In the genomic region with DNA sequence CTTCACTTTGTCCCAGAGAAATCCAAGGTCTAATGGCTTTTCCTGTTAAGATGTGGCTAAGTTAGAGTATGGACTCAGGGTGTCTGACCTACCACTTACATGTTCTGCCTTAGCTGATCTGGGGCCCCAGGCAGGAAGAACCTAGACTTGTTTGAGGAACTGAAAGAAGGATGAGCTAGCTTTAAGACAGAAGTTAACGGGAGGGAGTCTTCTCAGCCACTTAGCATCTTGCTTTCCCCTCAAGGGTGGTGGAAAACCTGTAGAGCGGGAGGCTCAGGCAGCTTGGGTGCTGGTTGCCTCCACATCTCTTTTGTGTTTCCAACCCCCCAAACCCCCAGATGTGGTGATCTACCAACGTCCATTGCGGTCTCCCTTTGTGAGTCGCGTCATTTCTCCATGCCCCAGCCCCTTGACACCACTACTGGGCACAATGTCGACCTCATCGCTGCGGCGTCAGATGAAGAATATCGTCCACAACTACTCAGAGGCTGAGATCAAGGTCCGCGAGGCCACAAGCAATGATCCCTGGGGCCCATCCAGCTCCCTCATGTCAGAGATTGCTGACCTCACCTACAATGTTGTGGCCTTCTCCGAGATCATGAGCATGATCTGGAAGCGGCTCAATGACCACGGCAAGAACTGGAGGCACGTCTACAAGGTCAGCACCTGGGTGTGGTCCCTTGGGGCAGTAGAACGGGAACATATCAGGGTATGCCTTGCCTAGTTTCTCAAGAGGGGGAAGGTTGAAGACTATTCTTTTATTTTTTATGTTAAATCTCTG, we compare ENCODE assay signal across 14 mouse cellular contexts. TPM values are rescaled to one million over a fixed set of nuclear protein-coding genes. Genes with fewer than 3 reads are reported as not detected.
A peak's percentile ranks its signal among the peaks of the same experiment; 100 is the strongest.
DNase-seq lines count a peak whose midpoint lies in the region; ATAC-seq and TF ChIP-seq lines count a peak whose summit lies in the region.
"Had no signal": no experiment of that assay in that cellular context is flagged by ENCODE, and none has a peak within 500 bp of the region (broad histone marks: within the 10 kb centered on the region; RNA-seq: fewer than 3 reads in every experiment).

No protein-coding gene starts in this region.

- peak; percentile 86 for DNase-seq in kidney, adult 2 months
- DNase-seq in G1E (ENCODE audit: low spot score), result no peak
- no peak for DNase-seq in retina, embryonic 14.5 days (ENCODE audit: low spot score)
- no peak for DNase-seq in hindbrain, embryonic 14.5 days (ENCODE audit: low spot score)
- DNase-seq: cerebellum, adult 11 months had no signal

- H3K4me2 ChIP-seq in kidney, embryonic 16.5 days (replicated peaks; ENCODE audit: low read depth, low read length), result no peak overlapping the region
- H3K4me2 ChIP-seq in intestine, postnatal 0 days (replicated peaks; ENCODE audit: low read depth), result peak overlapping the region; percentile 39
- H3K4me2 ChIP-seq in hindbrain, embryonic 14.5 days (replicated peaks), result no peak overlapping the region
- H3K4me2 ChIP-seq: embryonic facial prominence, embryonic 13.5 days; heart, embryonic 11.5 days; midbrain, embryonic 15.5 days had no signal

- H3K9ac ChIP-seq in kidney, embryonic 16.5 days (replicated peaks; ENCODE audit: low read length), result no peak overlapping the region
- H3K9ac ChIP-seq in intestine, postnatal 0 days (ENCODE audit: low read depth, low read length), result 0 out of 2 replicates have a peak overlapping the region, but pooled peaks have one; percentile 13
- no peak overlapping the region for H3K9ac ChIP-seq in hindbrain, embryonic 14.5 days
- H3K9ac ChIP-seq: embryonic facial prominence, embryonic 13.5 days; midbrain, embryonic 15.5 days had no signal

- H3K27ac ChIP-seq in kidney, adult 2 months (ENCODE audit: insufficient read depth, low read depth, low read length), result no peak overlapping the region
- no peak overlapping the region for H3K27ac ChIP-seq in kidney, embryonic 16.5 days (ENCODE audit: low read length)
- H3K27ac ChIP-seq in intestine, postnatal 0 days (ENCODE audit: low read depth, low read length), result peak overlapping the region; percentile 99
- H3K27ac ChIP-seq in hindbrain, embryonic 14.5 days, result no peak overlapping the region
- H3K27ac ChIP-seq: embryonic facial prominence, embryonic 13.5 days; midbrain, embryonic 15.5 days had no signal

- H3K4me3 ChIP-seq in kidney, adult 2 months (ENCODE audit: insufficient read depth, low read depth, low read length), result no peak overlapping the region
- no peak overlapping the region for H3K4me3 ChIP-seq in kidney, embryonic 16.5 days (ENCODE audit: low read length)
- peak overlapping the region; percentile 52; the same call in 1 of the 2 replicates for H3K4me3 ChIP-seq in G1E (ENCODE audit: low read depth, low read length)
- no peak overlapping the region for H3K4me3 ChIP-seq in intestine, postnatal 0 days (ENCODE audit: low read depth, low read length)
- H3K4me3 ChIP-seq in hindbrain, embryonic 14.5 days (replicated peaks; ENCODE audit: low read length), result no peak overlapping the region
- H3K4me3 ChIP-seq: embryonic facial prominence, embryonic 13.5 days; midbrain, embryonic 15.5 days had no signal

- H3K9me3 ChIP-seq in kidney, embryonic 16.5 days (ENCODE audit: low read length), result no peaks in the 10 kb centered on the region
- no peaks in the 10 kb centered on the region for H3K9me3 ChIP-seq in G1E (replicated peaks)
- H3K9me3 ChIP-seq in intestine, postnatal 0 days (ENCODE audit: control insufficient read depth), result no peaks in the 10 kb centered on the region
- no peaks in the 10 kb centered on the region for H3K9me3 ChIP-seq in hindbrain, embryonic 14.5 days (ENCODE audit: control insufficient read depth, low read length)
- H3K9me3 ChIP-seq: embryonic facial prominence, embryonic 13.5 days; midbrain, embryonic 15.5 days had no signal

- no peak for ATAC-seq in kidney, embryonic 16.5 days (ENCODE audit: low FRiP score, low TSS enrichment)
- ATAC-seq in G1E (ENCODE audit: extremely low read depth, insufficient number of reproducible peaks, low FRiP score, poor library complexity, severe bottlenecking), result no peak
- ATAC-seq in intestine, postnatal 0 days, result peak; percentile 58
- peak; percentile 16 for ATAC-seq in megakaryocyte progenitor cell, adult 5-6 weeks (replicated peaks; ENCODE audit: poor library complexity)
- ATAC-seq in hindbrain, embryonic 14.5 days (ENCODE audit: low FRiP score), result no peak
- ATAC-seq: activated CD4-positive, CD25-positive, alpha-beta regulatory T cell, adult 4 months; midbrain, embryonic 15.5 days had no signal

- no peak for TF ChIP-seq CTCF in kidney, adult 2 months (conservative IDR thresholded peaks at IDR 0.05; ENCODE audit: insufficient read depth, insufficient read length, low read depth, low read length)
- TF ChIP-seq CTCF in G1E (IDR thresholded peaks at IDR 0.05; ENCODE audit: low read depth, low read length), result no peak
- no peak for TF ChIP-seq CTCF in intestine, postnatal 0 days (IDR thresholded peaks at IDR 0.05; ENCODE audit: low read depth)

- H3K4me1 ChIP-seq in kidney, adult 2 months (ENCODE audit: control insufficient read depth, insufficient read depth, low read length), result peaks cover 25% of the 10 kb centered on the region
- H3K4me1 ChIP-seq in kidney, embryonic 16.5 days (ENCODE audit: insufficient read depth, low read length), result peaks cover 13% of the 10 kb centered on the region
- peaks cover 65% of the 10 kb centered on the region for H3K4me1 ChIP-seq in G1E (ENCODE audit: insufficient read depth, low read depth, low read length)
- peaks cover 5% of the 10 kb centered on the region; the same call in 1 of the 2 replicates for H3K4me1 ChIP-seq in intestine, postnatal 0 days (replicated peaks; ENCODE audit: control insufficient read depth, insufficient read depth, low read length)
- peaks cover 15% of the 10 kb centered on the region for H3K4me1 ChIP-seq in hindbrain, embryonic 14.5 days (replicated peaks; ENCODE audit: control insufficient read depth, insufficient read depth, low read length)

- 56% methylated on average over 18 of the region's 18 CpGs for WGBS in kidney, adult 2 months
- 88% methylated on average over 18 of the region's 18 CpGs for WGBS in kidney, embryonic 16.5 days
- 63% methylated on average over 18 of the region's 18 CpGs for WGBS in intestine, postnatal 0 days
- WGBS in hindbrain, embryonic 14.5 days, result 94% methylated on average over 18 of the region's 18 CpGs

- no peaks in the 10 kb centered on the region for H3K36me3 ChIP-seq in kidney, adult 2 months (ENCODE audit: control insufficient read depth, insufficient read depth, low read length)
- H3K36me3 ChIP-seq in kidney, embryonic 16.5 days (ENCODE audit: insufficient read depth, low read length), result peaks cover 29% of the 10 kb centered on the region
- peaks cover 71% of the 10 kb centered on the region for H3K36me3 ChIP-seq in G1E (replicated peaks)
- H3K36me3 ChIP-seq in intestine, postnatal 0 days (ENCODE audit: control insufficient read depth, insufficient read depth), result peaks cover 12% of the 10 kb centered on the region
- H3K36me3 ChIP-seq in hindbrain, embryonic 14.5 days (replicated peaks; ENCODE audit: control insufficient read depth, insufficient read depth), result peaks cover 32% of the 10 kb centered on the region

- no peak for TF ChIP-seq POLR2A in kidney, adult 2 months (IDR thresholded peaks at IDR 0.05; ENCODE audit: low read depth, low read length)

- no peaks in the 10 kb centered on the region for H3K27me3 ChIP-seq in kidney, adult 2 months (replicated peaks; ENCODE audit: control insufficient read depth, insufficient read depth, low read length)
- H3K27me3 ChIP-seq in kidney, embryonic 16.5 days (ENCODE audit: insufficient read depth, low read length), result no peaks in the 10 kb centered on the region
- H3K27me3 ChIP-seq in G1E (ENCODE audit: insufficient read depth, low read length), result no peaks in the 10 kb centered on the region
- H3K27me3 ChIP-seq in intestine, postnatal 0 days (replicated peaks; ENCODE audit: control insufficient read depth, insufficient read depth, low read length), result no peaks in the 10 kb centered on the region
- no peaks in the 10 kb centered on the region for H3K27me3 ChIP-seq in hindbrain, embryonic 14.5 days (ENCODE audit: control insufficient read depth, insufficient read depth, low read length)
- H3K27me3 ChIP-seq: embryonic facial prominence, embryonic 13.5 days; midbrain, embryonic 15.5 days had no signal

RNA-seq across cellular contexts. Expression of a gene that starts 3.5 kb away (rescaled TPM):
- polyA plus RNA-seq in kidney, adult 2 months (2012; rRNA removed), result 243 and 262 TPM in 2 replicates
- polyA plus RNA-seq in kidney, embryonic 16.5 days (2015; fragmentation: Nextera tagmentation; extraction: Ambion mirVana), result 64.9 and 66.6 TPM in 2 replicates
- total RNA-seq in G1E (2014; fragmentation: Nextera tagmentation), result 134 and 152 TPM in 2 replicates
- 79.5 and 85.2 TPM in 2 replicates for total RNA-seq in G1E (2017)
- polyA plus RNA-seq in G1E (2012), result 720 and 931 TPM in 2 replicates
- polyA plus RNA-seq in intestine, postnatal 0 days (2015; fragmentation: Nextera tagmentation; extraction: Ambion mirVana), result 98.0 and 106 TPM in 2 replicates
- total RNA-seq in megakaryocyte progenitor cell, adult 5-6 weeks (2015), result 41.0 and 42.0 TPM in 2 replicates
- 37.0 and 51.5 TPM in 2 replicates for total RNA-seq in megakaryocyte progenitor cell, adult 5-6 weeks (2017)
- 116 and 124 TPM in 2 replicates for polyA plus RNA-seq in hindbrain, embryonic 14.5 days (2014; fragmentation: Nextera tagmentation; extraction: Ambion mirVana)

RNA-seq across cellular contexts. Expression of a gene that starts 21.6 kb away (rescaled TPM):
- polyA plus RNA-seq in kidney, adult 2 months (2012; rRNA removed), result 132 and 153 TPM in 2 replicates
- 136 and 139 TPM in 2 replicates for polyA plus RNA-seq in kidney, embryonic 16.5 days (2015; fragmentation: Nextera tagmentation; extraction: Ambion mirVana)
- 166 and 208 TPM in 2 replicates for total RNA-seq in G1E (2014; fragmentation: Nextera tagmentation)
- total RNA-seq in G1E (2017), result 261 and 292 TPM in 2 replicates
- polyA plus RNA-seq in G1E (2012), result 480 and 545 TPM in 2 replicates
- polyA plus RNA-seq in intestine, postnatal 0 days (2015; fragmentation: Nextera tagmentation; extraction: Ambion mirVana), result 48.3 and 51.4 TPM in 2 replicates
- total RNA-seq in megakaryocyte progenitor cell, adult 5-6 weeks (2015), result 99.3 TPM in 2 replicates
- total RNA-seq in megakaryocyte progenitor cell, adult 5-6 weeks (2017), result 225 and 247 TPM in 2 replicates
- polyA plus RNA-seq in hindbrain, embryonic 14.5 days (2014; fragmentation: Nextera tagmentation; extraction: Ambion mirVana), result 96.6 and 103 TPM in 2 replicates

RNA-seq across cellular contexts. Expression of a gene that starts 32.2 kb away (rescaled TPM):
- polyA plus RNA-seq in kidney, adult 2 months (2012; rRNA removed), result 17.0 and 17.1 TPM in 2 replicates
- 35.0 and 44.0 TPM in 2 replicates for polyA plus RNA-seq in kidney, embryonic 16.5 days (2015; fragmentation: Nextera tagmentation; extraction: Ambion mirVana)
- total RNA-seq in G1E (2014; fragmentation: Nextera tagmentation) (1.1 and 1.8 TPM in 2 replicates), G1E (2017) (0.44 TPM in 1 of 2 replicates, not detected in the other)
- polyA plus RNA-seq in G1E (2012), result 2.8 and 4.1 TPM in 2 replicates
- 15.8 and 16.9 TPM in 2 replicates for polyA plus RNA-seq in intestine, postnatal 0 days (2015; fragmentation: Nextera tagmentation; extraction: Ambion mirVana)
- 2.3 and 3.0 TPM in 2 replicates for total RNA-seq in megakaryocyte progenitor cell, adult 5-6 weeks (2015)
- 0.24 and 0.67 TPM in 2 replicates for total RNA-seq in megakaryocyte progenitor cell, adult 5-6 weeks (2017)
- polyA plus RNA-seq in hindbrain, embryonic 14.5 days (2014; fragmentation: Nextera tagmentation; extraction: Ambion mirVana), result 105 and 110 TPM in 2 replicates

RNA-seq across cellular contexts. Expression of a gene that starts 33.2 kb away (rescaled TPM):
- polyA plus RNA-seq in kidney, adult 2 months (2012; rRNA removed), result not detected in 2 replicates
- not detected in 2 replicates for polyA plus RNA-seq in kidney, embryonic 16.5 days (2015; fragmentation: Nextera tagmentation; extraction: Ambion mirVana)
- total RNA-seq in G1E (2014; fragmentation: Nextera tagmentation), result not detected in 2 replicates
- not detected in 2 replicates for total RNA-seq in G1E (2017)
- not detected in 2 replicates for polyA plus RNA-seq in G1E (2012)
- not detected in 2 replicates for polyA plus RNA-seq in intestine, postnatal 0 days (2015; fragmentation: Nextera tagmentation; extraction: Ambion mirVana)
- not detected in 2 replicates for total RNA-seq in megakaryocyte progenitor cell, adult 5-6 weeks (2015)
- not detected in 2 replicates for total RNA-seq in megakaryocyte progenitor cell, adult 5-6 weeks (2017)
- polyA plus RNA-seq in hindbrain, embryonic 14.5 days (2014; fragmentation: Nextera tagmentation; extraction: Ambion mirVana), result not detected in 2 replicates
- polyA plus RNA-seq: activated CD4-positive, CD25-positive, alpha-beta regulatory T cell, adult 4 months; embryonic facial prominence, embryonic 13.5 days; heart, embryonic 11.5 days; limb, embryonic 11.5 days; midbrain, embryonic 15.5 days; stomach, embryonic 14.5 days had no signal

RNA-seq across cellular contexts. Expression of a gene that starts 42.2 kb away (rescaled TPM):
- 2.8 and 3.5 TPM in 2 replicates for polyA plus RNA-seq in kidney, adult 2 months (2012; rRNA removed)
- polyA plus RNA-seq in kidney, embryonic 16.5 days (2015; fragmentation: Nextera tagmentation; extraction: Ambion mirVana), result 0.23 and 0.69 TPM in 2 replicates
- total RNA-seq in G1E (2014; fragmentation: Nextera tagmentation) (1.0 and 4.0 TPM in 2 replicates), G1E (2017) (2.0 and 2.7 TPM in 2 replicates)
- polyA plus RNA-seq in G1E (2012), result 0.42 and 0.48 TPM in 2 replicates
- 1.6 and 2.3 TPM in 2 replicates for polyA plus RNA-seq in intestine, postnatal 0 days (2015; fragmentation: Nextera tagmentation; extraction: Ambion mirVana)
- total RNA-seq in megakaryocyte progenitor cell, adult 5-6 weeks (2015), result not detected in 2 replicates
- not detected in 2 replicates for total RNA-seq in megakaryocyte progenitor cell, adult 5-6 weeks (2017)
- polyA plus RNA-seq in hindbrain, embryonic 14.5 days (2014; fragmentation: Nextera tagmentation; extraction: Ambion mirVana), result 0.63 and 0.64 TPM in 2 replicates
- polyA plus RNA-seq: stomach, embryonic 14.5 days had no signal

Comparison
In these comparisons a context has a peak if more than half of its experiments do, and no peak if none do; other contexts are left out.
1. ATAC-seq: peak in intestine, postnatal 0 days (single experiment) and megakaryocyte progenitor cell, adult 5-6 weeks (single experiment); none in kidney, embryonic 16.5 days (single experiment), G1E (single experiment) and hindbrain, embryonic 14.5 days (single experiment).